Mouse (Mus musculus) embryonic facial prominence, embryonic 14.5 days (tissue): Measurements from ENCODE around the gene Aldoart2. TPM values are rescaled to one million over a fixed set of nuclear protein-coding genes. Genes with fewer than 3 reads are reported as not detected.
"Not testable (repeated sequence)": the region's sequence is repeated elsewhere in the genome, so short reads cannot be mapped to it uniquely, and the experiment has no call there.

ENCODE experiments used
- ATAC-seq: fragments of 200-750 bp; cut with Nextera tagmentation; 2 replicates; pipeline ENCODE4 v1.8.0; 2017; ENCODE audit warnings: low read depth, moderate number of reproducible peaks, moderate TSS enrichment
- DNase-seq: peaks from one replicate; pipeline ENCODE4 v3.0.0-alpha.2; 2015; ENCODE audit warnings: low spot score
- H3K27ac ChIP-seq: fragments of 300-500 bp; sonication (generic); replicated peaks from 2 replicates; pipeline ENCODE4 v1.5.1; 2014; ENCODE audit warnings: low read depth, mild to moderate bottlenecking, low read length, moderate library complexity
- H3K27me3 ChIP-seq: fragments of 300-500 bp; sonication (generic); replicated peaks from 2 replicates; pipeline ENCODE4 v1.6.1; 2014; ENCODE audit warnings: low read length; ENCODE audit not compliant: control insufficient read depth, insufficient read depth
- H3K36me3 ChIP-seq: fragments of 300-500 bp; sonication (generic); 2 replicates; pipeline ENCODE4 v1.6.1; 2014; ENCODE audit warnings: low read length, mixed read lengths; ENCODE audit not compliant: control insufficient read depth, insufficient read depth
- H3K4me1 ChIP-seq: fragments of 300-500 bp; sonication (generic); 2 replicates; pipeline ENCODE4 v1.6.1; 2014; ENCODE audit warnings: antibody characterized with exemption, low read length; ENCODE audit not compliant: control insufficient read depth, insufficient read depth
- H3K4me2 ChIP-seq: fragments of 300-500 bp; sonication (generic); 2 replicates; pipeline ENCODE4 v1.6.1; 2014; ENCODE audit warnings: low read depth, mild to moderate bottlenecking, low read length, moderate library complexity, mixed read lengths
- H3K4me3 ChIP-seq: fragments of 300-500 bp; sonication (generic); 2 replicates; pipeline ENCODE4 v1.5.1; 2014; ENCODE audit warnings: low read depth, mild to moderate bottlenecking, low read length
- H3K9ac ChIP-seq: fragments of 300-500 bp; sonication (generic); 2 replicates; pipeline ENCODE4 v1.6.1; 2014; ENCODE audit warnings: low read depth, mild to moderate bottlenecking, low read length, moderate library complexity, mixed read lengths
- H3K9me3 ChIP-seq: fragments of 300-500 bp; sonication (generic); 2 replicates; pipeline ENCODE4 v1.6.1; 2016; ENCODE audit warnings: low read length; ENCODE audit not compliant: control insufficient read depth
- WGBS: fragments of 180-500 bp; shearing (Covaris S2); extraction: QIAGEN DNeasy Blood & Tissue Kit; methylation state at CpG from one replicate; pipeline ENCODE4 v1.1.7; 2014; 5-methylcytosine and 5-hydroxymethylcytosine counted together
- polyA plus RNA-seq: library from polyadenylated mRNA; unstranded; fragments of >200 nt; fragmentation: Nextera tagmentation; extraction: Ambion mirVana; gene quantifications from 2 replicates; pipeline ENCODE4 v1.2.1, GENCODE M21; 2014

Gene Aldoart2
- not detected in 2 replicates for polyA plus RNA-seq

DNA sequence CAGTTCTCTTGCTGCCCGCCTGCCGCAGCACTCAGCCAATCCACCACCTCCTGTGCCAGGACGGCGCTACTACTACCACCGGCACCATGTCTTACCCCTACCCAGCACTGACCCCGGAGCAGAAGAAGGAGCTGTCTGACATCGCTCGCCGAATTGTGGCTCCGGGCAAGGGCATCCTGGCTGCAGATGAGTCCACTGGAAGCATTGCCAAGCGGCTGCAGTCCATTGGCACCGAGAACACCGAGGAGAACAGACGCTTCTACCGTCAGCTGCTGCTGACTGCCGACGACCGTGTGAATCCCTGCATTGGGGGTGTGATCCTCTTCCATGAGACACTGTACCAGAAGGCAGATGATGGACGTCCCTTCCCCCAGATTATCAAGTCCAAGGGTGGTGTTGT is at the start of gene Aldoart2:
Aldoart2 (plus strand) TSS at position 34 of the 400 bp plus-strand sequence.
- H3K4me2 ChIP-seq = no peak within 1 kb of the TSS
- no peak for DNase-seq

DNA sequence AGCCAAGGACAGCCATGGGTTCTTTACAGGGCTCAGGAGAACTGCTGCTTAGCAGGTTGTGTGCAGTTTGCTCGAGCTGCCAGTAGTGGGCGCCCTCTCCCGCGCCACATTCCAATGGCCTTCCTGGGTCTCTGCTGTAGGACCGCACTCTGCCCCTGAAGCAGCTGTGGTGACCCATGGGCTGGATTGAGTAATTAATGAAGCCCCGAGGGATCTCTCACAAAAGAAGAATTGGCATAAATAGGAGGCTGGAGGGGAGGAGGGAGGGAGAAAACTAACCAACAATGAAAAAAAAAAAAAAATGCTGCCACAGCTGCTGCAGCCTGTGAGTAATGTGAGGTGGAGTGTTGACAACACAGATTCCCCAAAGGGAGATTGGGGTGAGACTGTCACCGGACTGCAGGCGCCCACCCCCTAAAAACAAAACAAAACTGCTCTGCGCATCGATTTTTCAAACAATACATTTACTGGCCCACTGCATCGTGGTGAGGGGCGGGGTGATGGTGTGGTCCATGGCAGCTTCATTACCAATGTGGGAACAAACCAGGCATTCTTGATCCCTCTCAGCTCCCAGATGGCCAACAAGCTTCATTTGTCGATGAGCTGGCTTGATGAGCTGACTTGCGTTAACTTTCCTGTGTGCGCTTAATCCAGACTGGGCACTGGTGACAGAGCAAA is 46.8 kb upstream of the Aldoart2 start:
- no peaks in the 10 kb centered on the region for H3K9me3 ChIP-seq
- H3K4me3 ChIP-seq = no peak overlapping the region
- WGBS = 45% methylated on average over 15 of the region's 15 CpGs
- no peaks in the 10 kb centered on the region for H3K36me3 ChIP-seq
- ATAC-seq (peak; percentile 77), DNase-seq (peak; percentile 38)
- no peak overlapping the region for H3K4me2 ChIP-seq
- no peaks in the 10 kb centered on the region for H3K27me3 ChIP-seq
- no peaks in the 10 kb centered on the region for H3K4me1 ChIP-seq
- no peak overlapping the region for H3K27ac ChIP-seq
- no peak overlapping the region for H3K9ac ChIP-seq

More for the DNA sequence above, at the start of gene Aldoart2:
- Histone ChIP-seq H3K4me1 (0 out of 2 replicates have a peak, but pooled peaks cover 1% of the 10 kb centered on the region), H3K36me3 (no peaks in the 10 kb centered on the region), H3K4me3 (no peak within 1 kb of the TSS), H3K27me3 (no peaks in the 10 kb centered on the region), H3K9me3 (peaks cover 5% of the 10 kb centered on the region; the same call in 1 of the 2 replicates), H3K9ac (no peak within 1 kb of the TSS), H3K27ac (no peak within 1 kb of the TSS)
- WGBS = 95% methylated on average over 19 of the region's 19 CpGs
- ATAC-seq = no peak

DNA sequence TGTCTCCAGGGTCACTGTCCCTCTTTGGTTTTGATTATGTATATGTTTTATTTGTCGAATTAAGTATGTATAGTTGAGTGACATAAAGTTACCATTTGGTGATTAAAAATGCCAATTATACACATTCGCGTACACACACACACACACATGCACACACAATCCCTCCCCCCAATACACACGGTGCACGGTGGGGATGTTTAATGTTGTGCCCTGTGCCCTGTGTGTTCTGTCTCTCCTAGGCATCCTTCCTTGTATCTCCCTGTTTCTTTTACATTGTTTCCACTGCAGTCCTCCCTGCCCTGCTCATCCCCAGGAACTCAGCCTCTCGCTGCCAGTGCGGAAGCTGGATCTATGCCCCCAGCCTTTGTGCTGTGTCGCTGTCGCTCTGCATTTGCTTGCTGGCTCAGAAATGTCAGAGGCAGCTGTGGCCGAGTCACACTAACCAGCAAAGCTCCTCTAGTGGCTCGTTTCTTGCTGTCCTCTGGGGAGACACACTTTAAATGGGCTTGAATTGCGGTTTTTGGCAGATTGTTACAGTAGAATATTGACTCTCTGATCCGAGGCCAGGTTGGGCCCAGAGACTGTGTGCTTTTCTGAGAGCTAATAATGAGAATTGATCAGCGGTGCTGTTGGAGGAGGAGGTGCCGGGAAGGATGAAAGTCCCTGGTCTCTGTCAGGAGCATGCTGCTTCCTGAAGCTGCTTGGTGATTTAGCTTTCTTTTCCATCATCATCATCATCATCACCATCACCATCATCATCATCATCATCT is 37.9 kb upstream of the Aldoart2 start:
- no peak overlapping the region for H3K4me2 ChIP-seq
- no peaks in the 10 kb centered on the region for H3K27me3 ChIP-seq
- no peak overlapping the region for H3K9ac ChIP-seq
- no peak overlapping the region for H3K27ac ChIP-seq
- no peak overlapping the region for H3K4me3 ChIP-seq
- no peaks in the 10 kb centered on the region for H3K36me3 ChIP-seq
- 54% methylated on average over 15 of the region's 15 CpGs for WGBS
- DNase-seq (peak; percentile 30), ATAC-seq (no peak)
- H3K9me3 ChIP-seq = no peaks in the 10 kb centered on the region
- no peaks in the 10 kb centered on the region for H3K4me1 ChIP-seq

DNA sequence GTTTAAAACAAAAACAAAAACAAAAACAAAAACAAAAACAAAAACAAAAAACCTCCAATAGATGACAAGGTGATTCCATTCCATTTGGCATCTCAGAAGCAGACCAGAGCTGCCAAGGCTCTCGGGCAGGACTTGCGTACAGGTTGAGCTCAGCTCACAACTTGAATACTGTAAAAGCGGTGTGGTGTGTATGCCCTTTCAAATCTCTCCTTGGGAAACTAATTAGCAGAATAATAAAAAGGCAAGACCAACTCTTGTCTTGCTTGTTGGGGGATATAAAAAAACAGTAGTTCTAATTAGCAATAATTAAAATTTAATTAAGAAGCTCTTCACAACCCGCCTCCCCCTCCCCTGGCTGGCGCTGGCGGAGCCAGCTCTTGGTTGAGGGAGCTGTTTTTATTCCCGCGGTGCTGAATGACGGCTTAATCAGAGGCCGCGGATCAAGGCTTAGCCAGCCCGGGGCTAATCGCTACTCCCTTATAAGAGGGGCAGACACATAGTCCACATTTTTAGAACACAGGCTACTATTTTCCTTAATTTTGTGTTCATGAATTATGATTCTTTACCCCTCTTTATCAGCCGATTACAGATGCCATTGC is 28.4 kb upstream of the Aldoart2 start:
- Histone ChIP-seq H3K9ac (no peak overlapping the region), H3K27me3 (peaks cover 14% of the 10 kb centered on the region), H3K9me3 (no peaks in the 10 kb centered on the region), H3K36me3 (no peaks in the 10 kb centered on the region), H3K4me1 (no peaks in the 10 kb centered on the region), H3K4me2 (no peak overlapping the region), H3K27ac (no peak overlapping the region), H3K4me3 (no peak overlapping the region)
- 8% methylated on average over 14 of the region's 14 CpGs for WGBS
- ATAC-seq = no peak
- peak; percentile 67 for DNase-seq

DNA sequence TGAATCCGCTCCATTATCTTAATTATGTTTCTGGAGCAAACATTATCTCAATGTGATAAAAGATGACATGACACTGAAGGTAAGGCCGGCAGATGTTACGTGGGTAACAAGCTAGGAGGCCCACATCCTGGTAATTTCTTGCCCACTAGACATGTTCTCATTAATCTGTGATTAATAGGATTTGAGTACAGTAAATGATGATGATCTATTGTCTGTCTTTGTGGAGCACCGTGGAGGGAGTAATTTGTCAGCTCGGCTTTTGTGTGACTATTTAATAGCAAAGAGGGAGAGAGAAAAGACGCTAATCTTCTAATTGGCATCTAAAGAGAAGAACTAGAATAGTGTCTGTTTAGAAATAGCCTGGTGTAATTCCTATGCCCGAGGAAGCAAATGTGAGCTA is 27.3 kb upstream of the Aldoart2 start:
- Histone ChIP-seq H3K36me3 (no peaks in the 10 kb centered on the region), H3K4me3 (no peak overlapping the region), H3K9me3 (no peaks in the 10 kb centered on the region), H3K27me3 (peaks cover 14% of the 10 kb centered on the region), H3K4me2 (no peak overlapping the region), H3K9ac (no peak overlapping the region), H3K4me1 (no peaks in the 10 kb centered on the region), H3K27ac (no peak overlapping the region)
- WGBS = 65% methylated on average over 7 of the region's 7 CpGs
- DNase-seq (peak; percentile 14), ATAC-seq (peak; percentile 26; the same call in 1 of the 2 replicates)

DNA sequence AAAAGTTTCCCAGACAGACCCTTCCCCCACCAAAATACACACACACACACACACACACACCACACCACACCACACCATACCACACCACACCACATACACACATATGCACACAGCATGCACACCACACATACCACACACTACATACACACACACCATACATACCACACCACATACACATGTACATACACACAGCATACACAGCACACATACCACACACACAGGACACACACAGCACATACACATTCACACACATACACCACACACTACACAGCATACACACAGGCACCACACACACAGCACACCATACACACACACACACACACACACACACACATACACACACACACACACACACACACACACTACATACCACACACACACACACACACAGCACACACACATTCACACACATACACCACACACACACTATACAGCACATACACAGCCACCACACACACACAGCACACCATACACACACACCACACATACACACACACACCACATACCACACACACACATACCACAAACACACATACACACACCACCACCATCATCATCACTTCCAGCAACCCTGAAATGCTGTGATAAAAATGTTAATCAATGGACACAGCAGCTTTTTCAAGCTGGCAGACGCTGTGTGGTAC is 26.6 kb upstream of the Aldoart2 start:
- H3K4me2 ChIP-seq = no peak overlapping the region
- H3K9ac ChIP-seq = no peak overlapping the region
- H3K4me1 ChIP-seq = no peaks in the 10 kb centered on the region
- H3K36me3 ChIP-seq = no peaks in the 10 kb centered on the region
- peaks cover 14% of the 10 kb centered on the region for H3K27me3 ChIP-seq
- H3K4me3 ChIP-seq = no peak overlapping the region
- no peaks in the 10 kb centered on the region for H3K9me3 ChIP-seq
- 0 out of 2 replicates have a peak, but pooled peaks have one; percentile 57 for ATAC-seq
- WGBS = 90% methylated on average over 1 of the region's 1 CpGs
- DNase-seq = no peak
- H3K27ac ChIP-seq = no peak overlapping the region

DNA sequence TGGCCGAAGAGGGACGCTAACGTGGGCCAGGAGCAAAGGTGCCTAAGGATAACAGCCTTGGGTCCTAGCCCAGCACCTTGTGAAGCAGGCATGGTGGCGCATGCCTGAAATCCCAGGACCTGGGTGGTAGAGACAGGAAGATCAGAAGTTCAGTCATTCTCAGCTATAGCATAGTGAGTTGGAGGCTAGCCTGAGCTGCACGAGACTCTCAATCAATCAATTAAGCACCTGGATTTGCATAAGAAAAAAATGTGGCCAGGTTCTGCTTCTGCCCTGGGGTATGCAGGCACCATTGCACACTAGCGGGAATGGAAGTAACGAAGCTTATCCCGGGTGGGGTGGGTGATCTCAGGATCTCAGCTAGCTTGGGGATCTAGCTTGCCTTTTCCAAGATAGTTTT is 25.9 kb upstream of the Aldoart2 start:
- Histone ChIP-seq H3K4me1 (no peaks in the 10 kb centered on the region), H3K4me3 (no peak overlapping the region), H3K4me2 (no peak overlapping the region), H3K27ac (no peak overlapping the region), H3K36me3 (no peaks in the 10 kb centered on the region), H3K27me3 (peaks cover 14% of the 10 kb centered on the region), H3K9me3 (no peaks in the 10 kb centered on the region), H3K9ac (no peak overlapping the region)
- ATAC-seq (no peak), DNase-seq (no peak)
- 60% methylated on average over 8 of the region's 8 CpGs for WGBS

DNA sequence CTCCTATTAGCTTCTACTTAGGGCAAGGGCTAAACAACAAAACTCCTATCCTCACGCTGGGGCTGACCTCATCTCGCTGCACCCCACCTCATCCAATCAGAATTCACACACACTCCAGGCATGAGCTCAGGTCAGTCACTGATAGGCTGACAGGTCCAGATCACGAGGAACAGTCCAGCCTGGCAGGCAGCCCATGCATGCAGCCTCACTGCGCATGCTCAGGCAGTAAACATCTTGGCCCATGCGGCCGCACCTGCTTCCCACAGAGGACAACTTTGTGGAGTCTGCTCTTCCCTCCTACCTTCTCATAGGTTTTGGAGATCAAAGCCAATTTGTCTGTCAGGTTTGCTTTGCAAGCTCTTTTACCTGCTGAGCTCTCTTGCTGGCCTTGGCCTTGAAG is 10.1 kb upstream of the Aldoart2 start:
- WGBS = 81% methylated on average over 6 of the region's 6 CpGs
- not testable (repeated sequence) for H3K27me3 ChIP-seq, H3K36me3 ChIP-seq, ATAC-seq, H3K4me3 ChIP-seq, DNase-seq, H3K4me1 ChIP-seq, H3K9ac ChIP-seq, H3K4me2 ChIP-seq, H3K9me3 ChIP-seq, H3K27ac ChIP-seq
